Mouse (Mus musculus) adrenal gland, adult 2 months (tissue): ENCODE results near the gene Cfdp1. TPM values are rescaled to one million over a fixed set of nuclear protein-coding genes. Genes with fewer than 3 reads are reported as not detected.

Source experiments
- DNase-seq: peaks from one replicate; pipeline ENCODE4 v3.0.0; 2021
- polyA plus RNA-seq: library from polyadenylated mRNA; depleted of rRNA; stranded (reverse); fragments of >200 nt; gene quantifications from 2 replicates; pipeline ENCODE4 v1.2.3, GENCODE M21; 2012
- total RNA-seq, 2 experiments: library from RNA; stranded (reverse); gene quantifications; 2 replicates each; pipeline ENCODE4 v1.2.3; 2021

The Cfdp1 gene
- total and polyA plus RNA-seq, 3 experiments, result 0.90 to 78.9 (median 71.7) TPM

GRCm38 (mm10) chr8:111740301-111740711 lies 113.8 kb downstream of the Cfdp1 start:
- DNase-seq, result peak; percentile 58

GRCm38 (mm10) chr8:111739604-111740003 lies 114.5 kb downstream of the Cfdp1 start:
- peak; percentile 39 for DNase-seq

GRCm38 (mm10) chr8:111738867-111739266 lies 115.2 kb downstream of the Cfdp1 start:
- DNase-seq, result no peak

- DNase-seq, result peak; percentile 43
Observed at GRCm38 (mm10) chr8:111736321-111736720, 117.8 kb downstream of the Cfdp1 start.

DNA sequence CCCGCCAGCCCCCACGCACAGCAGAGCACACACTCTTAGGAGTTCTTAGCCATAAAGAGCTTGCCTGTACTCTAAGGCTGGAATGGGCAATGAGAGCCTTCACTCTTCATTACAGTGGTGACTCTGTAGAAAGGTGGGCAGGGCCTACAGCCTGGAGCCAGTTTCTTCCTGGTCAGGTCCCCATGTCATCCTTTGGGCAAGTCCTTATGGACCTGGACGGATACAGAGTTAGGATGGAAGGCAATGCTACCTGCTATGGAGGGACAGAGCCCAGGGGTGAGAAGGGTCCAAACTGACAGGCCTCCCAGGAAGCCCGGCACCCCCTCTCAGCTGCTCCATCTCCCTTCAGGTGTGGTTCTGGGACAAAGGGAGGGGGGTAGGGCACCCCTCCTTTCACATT lies 118.3 kb downstream of the Cfdp1 start:
- no peak for DNase-seq

GRCm38 (mm10) chr8:111735335-111735761 lies 118.7 kb downstream of the Cfdp1 start:
- DNase-seq, result peak; percentile 55

GRCm38 (mm10) chr8:111734244-111734960 lies 119.7 kb downstream of the Cfdp1 start:
- no peak for DNase-seq

DNA sequence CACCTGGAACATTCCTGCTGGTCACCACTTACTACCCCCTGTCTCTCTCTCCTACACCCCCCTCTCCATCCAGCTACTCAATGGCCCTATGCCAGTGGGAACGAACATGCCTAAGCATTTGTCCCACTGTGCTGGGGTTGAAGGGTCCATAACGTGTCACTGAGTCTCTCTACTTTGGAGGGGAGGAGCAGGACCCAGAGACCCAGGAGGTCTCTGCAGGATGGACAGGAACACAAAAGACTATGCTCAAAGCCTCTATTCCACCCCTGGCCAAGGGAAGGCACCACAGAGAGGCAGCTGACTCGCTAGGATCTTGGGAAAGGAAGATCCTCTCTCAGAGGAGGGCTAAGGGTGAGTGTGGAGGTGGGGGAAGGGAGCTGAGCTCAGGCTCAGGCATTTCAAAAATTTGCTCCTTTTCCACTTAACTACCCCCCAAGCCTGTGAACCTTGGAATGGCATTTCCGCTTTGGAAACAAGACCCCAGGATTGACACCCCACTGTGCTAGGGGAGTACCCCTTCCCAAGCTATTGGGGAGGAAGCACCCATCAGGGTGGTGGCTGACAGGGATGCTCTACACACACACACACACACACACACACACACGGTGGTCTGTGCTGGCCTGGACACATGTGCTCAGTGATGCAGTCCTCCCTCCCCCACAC lies 120.4 kb downstream of the Cfdp1 start:
- no peak for DNase-seq

DNA sequence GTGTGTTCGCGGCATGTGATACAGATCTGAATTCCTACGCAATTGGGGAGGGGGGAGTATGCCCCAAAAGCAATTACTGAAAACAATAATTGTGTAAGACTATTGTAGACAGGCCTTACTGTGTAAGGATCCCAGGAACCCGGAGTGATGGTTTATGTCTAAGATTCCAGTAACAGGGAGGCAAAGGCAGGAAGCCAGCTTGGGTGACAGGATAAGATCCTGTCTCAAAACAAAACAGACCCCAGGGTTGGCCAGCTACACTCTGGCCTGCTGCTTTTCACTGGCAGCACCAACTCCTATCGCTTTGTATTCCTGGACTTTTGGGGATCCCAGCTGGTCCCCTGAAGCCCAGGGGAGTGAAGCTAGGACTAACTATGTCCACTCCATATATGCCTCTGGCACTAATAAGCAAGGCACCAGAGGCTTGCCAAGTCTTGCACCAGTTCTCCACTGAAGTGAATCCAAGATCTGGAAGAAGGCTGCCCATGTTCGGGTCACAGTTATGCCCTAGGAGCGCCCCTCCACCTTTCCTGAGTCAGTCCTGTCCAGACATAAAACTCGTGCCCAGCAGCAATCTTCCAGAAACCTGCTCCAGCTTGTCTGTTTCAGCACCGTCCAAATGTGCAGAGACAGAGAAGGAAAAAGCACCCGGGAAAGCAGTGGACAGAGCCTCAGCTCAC lies 121.5 kb downstream of the Cfdp1 start:
- peak; percentile 50 for DNase-seq

GRCm38 (mm10) chr8:111732004-111732403 lies 122.1 kb downstream of the Cfdp1 start:
- peak; percentile 99 for DNase-seq

DNA sequence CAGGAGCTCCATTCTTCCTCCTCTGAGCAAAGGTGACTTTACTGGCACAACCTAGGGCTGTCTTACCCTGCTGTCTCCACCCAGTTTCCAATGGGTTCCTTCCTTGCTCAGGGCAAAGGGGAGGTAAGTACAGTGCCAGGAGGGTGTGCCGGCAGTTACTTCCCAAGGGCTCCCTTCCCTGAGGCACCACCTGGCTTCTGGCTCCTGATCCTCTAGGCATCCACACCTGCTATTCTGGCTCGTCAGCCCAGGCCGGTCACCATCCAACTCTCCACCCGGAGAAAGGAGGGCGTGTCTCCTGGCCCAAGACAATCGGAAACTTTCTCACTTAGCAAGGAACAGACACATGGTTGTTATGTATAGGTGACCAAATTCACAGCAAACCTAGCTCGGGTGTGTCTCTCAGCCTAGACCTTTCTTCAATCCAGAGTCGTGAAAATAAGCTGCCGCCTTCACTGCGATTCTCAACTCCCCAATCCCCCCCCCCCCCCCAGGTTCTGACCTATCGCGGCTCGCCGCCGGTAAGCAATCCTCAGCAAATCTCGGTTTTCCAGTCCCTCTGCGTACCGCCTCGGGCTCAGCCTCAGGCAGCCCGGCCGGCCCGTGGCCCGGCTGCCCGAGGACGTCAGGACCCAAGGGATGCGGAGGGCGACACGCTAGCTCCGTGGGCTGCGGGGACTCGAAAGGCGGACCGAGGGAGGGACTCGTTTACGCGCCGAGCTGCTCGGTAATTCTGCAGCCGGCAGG lies 122.7 kb downstream of the Cfdp1 start:
- peak; percentile 47 for DNase-seq

- DNase-seq, result peak; percentile 87
Observed at GRCm38 (mm10) chr8:111729233-111730170, 124.6 kb downstream of the Cfdp1 start.

DNA sequence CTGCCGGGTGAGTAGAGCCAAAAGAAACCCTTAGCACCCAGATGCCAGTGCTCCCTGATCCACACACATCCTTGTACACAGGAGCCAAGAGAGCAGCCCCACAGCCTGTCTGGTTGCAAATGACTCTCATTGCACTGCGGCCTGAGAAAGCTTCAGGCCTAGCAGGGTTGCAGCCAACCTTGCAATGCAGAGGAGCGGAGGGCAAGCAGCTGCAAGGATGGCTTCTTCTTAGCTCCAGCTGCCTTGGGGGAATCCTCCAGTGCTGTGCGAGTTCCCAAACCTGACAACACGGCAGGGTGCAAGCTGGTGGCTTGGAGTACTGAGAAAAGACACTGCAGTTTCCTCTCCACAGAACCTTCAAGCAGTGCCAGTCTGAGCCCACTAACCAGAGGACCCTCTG lies 125.6 kb downstream of the Cfdp1 start:
- DNase-seq, result no peak

DNA sequence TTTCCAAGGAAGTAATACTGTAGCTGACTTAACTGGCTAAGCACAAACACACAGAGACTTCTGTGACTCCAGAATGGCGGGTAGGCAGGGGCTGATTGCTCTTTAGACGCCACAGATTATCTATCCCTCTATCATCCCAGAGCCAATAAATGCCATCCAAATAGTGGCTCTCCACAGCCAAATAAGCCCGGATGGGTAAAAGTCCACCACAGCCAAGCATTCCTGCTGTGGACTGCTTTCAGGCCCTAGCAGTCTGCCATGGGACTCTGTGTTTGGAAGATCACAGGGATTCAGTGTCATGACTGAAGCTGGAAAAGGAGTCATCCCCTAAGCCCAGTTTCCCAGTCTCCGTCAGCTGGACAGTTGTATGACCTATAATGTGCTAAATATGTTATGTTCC lies 126.5 kb downstream of the Cfdp1 start:
- DNase-seq, result no peak

- peak; percentile 90 for DNase-seq
Observed at GRCm38 (mm10) chr8:111726102-111726900, 127.8 kb downstream of the Cfdp1 start.

DNA sequence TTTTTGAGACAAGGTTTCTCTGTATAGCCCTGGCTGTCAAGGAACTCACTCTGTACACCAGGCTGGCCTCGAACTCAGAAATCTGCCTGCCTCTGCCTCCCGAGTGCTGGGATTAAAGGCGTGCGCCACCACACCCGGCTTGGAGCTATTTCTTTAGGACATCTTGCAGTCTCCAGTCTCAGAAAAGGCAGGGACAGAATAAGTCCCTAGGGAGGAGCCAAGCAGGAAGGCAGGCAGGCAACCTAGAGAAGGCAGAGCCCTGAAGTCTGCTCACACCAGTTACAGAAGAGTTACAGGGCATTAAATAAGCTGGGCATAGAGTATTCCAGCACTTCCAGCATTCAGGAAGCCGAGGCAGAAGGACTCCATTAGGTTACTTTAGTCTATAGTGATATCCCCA lies 128.8 kb downstream of the Cfdp1 start:
- DNase-seq, result no peak

GRCm38 (mm10) chr8:111720115-111720544 lies 134.0 kb downstream of the Cfdp1 start:
- DNase-seq, result no peak

DNA sequence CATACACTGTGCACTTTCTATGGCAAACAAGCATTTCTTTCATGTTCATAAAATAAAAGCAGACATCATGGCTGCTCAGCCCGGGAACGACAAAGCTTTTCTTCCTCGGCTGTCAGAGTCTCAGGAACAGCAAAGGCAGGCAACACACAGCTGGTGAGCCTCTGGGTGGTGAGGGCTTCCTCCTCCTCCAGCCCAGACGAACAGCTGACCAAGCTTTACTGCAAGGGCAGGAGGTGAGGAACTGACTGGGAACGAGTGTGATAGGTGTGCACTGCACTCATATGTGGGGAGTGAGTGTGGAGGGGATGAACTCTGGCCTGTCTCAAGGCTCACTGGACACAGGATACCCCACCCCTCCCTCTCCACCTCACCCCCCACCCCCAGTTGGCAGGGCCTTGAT lies 135.2 kb downstream of the Cfdp1 start:
- DNase-seq, result no peak
